ENCODE assay signal across 14 mouse cellular contexts in the genomic region with DNA sequence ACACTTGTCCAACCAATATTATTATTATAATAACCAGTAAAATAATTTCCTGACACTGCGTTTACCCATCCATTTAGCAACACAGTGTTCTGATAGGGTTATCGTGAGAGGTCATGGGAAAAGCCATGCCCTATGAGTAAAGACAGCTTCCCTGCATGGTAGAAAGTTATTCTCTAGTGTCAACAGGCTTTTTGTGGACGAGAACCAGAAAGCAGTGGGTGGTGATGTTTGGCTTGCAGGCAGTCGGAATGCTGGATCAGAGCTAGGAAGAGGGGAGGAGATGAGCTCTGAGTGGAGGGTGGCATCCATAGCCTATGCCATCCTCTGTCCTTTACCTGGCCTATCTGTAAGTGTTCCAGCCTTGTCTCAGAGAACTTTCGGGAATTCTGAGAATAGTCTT.
DNase-seq lines count a peak whose midpoint lies in the region; ATAC-seq and TF ChIP-seq lines count a peak whose summit lies in the region.
"Had no signal": no experiment of that assay in that cellular context is flagged by ENCODE, and none has a peak within 500 bp of the region (broad histone marks: within the 10 kb centered on the region; RNA-seq: fewer than 3 reads in every experiment).

No protein-coding gene starts in this region.

- H3K4me1 ChIP-seq in hindbrain, embryonic 13.5 days (replicated peaks): peaks cover 14% of the 10 kb centered on the region
- H3K4me1 ChIP-seq in hindbrain, embryonic 10.5 days (replicated peaks): peaks cover 15% of the 10 kb centered on the region
- H3K4me1 ChIP-seq in lung, embryonic 15.5 days: peaks cover 26% of the 10 kb centered on the region

- WGBS in hindbrain, embryonic 13.5 days: 75% methylated on average over 5 of the region's 5 CpGs
- 67% methylated on average over 5 of the region's 5 CpGs for WGBS in hindbrain, embryonic 10.5 days
- 53% methylated on average over 5 of the region's 5 CpGs for WGBS in lung, embryonic 15.5 days

- ATAC-seq in hindbrain, embryonic 13.5 days (ENCODE audit: low FRiP score): no peak
- ATAC-seq in lung, embryonic 15.5 days (ENCODE audit: borderline replicate concordance, extremely low read depth, low FRiP score, low TSS enrichment): no peak
- ATAC-seq in megakaryocyte, adult 5-6 weeks (ENCODE audit: poor library complexity, severe bottlenecking): no peak
- ATAC-seq: forebrain, embryonic 14.5 days had no signal

- H3K27ac ChIP-seq in gastrocnemius, adult 2 months: peak overlapping the region; percentile 43; the same call in 1 of the 2 replicates
- 0 out of 2 replicates have a peak overlapping the region, but pooled peaks have one; percentile 35 for H3K27ac ChIP-seq in hindbrain, embryonic 13.5 days
- no peak overlapping the region for H3K27ac ChIP-seq in hindbrain, embryonic 10.5 days
- peak overlapping the region; percentile 62; the same call in 1 of the 2 replicates for H3K27ac ChIP-seq in lung, embryonic 15.5 days
- H3K27ac ChIP-seq: liver, embryonic 14.5 days; neural tube, embryonic 12.5 days had no signal

- DNase-seq in gastrocnemius, adult 2 months: no peak
- no peak for DNase-seq in gastrocnemius, postnatal 10 days
- no peak for DNase-seq in hindbrain, embryonic 10.5 days (ENCODE audit: low spot score)
- no peak for DNase-seq in lung, postnatal 14 days
- peak; percentile 58 for DNase-seq in yolk sac, embryonic 10.5 days (ENCODE audit: low spot score)
- DNase-seq: cerebellum, adult 9-10 months; left cerebral cortex, postnatal 4 days had no signal

- TF ChIP-seq CTCF in gastrocnemius, adult 2 months (IDR thresholded peaks at IDR 0.05): no peak

- H3K27me3 ChIP-seq in hindbrain, embryonic 13.5 days: no peaks in the 10 kb centered on the region
- H3K27me3 ChIP-seq in hindbrain, embryonic 10.5 days (ENCODE audit: insufficient read depth, poor library complexity, severe bottlenecking): no peaks in the 10 kb centered on the region
- no peaks in the 10 kb centered on the region for H3K27me3 ChIP-seq in lung, embryonic 15.5 days
- H3K27me3 ChIP-seq: CH12.LX; neural tube, embryonic 12.5 days had no signal

- intact Hi-C loops in gastrocnemius, adult 2 months (cut with DNase I): no loop called here

- no peak overlapping the region for H3K4me3 ChIP-seq in gastrocnemius, adult 2 months
- H3K4me3 ChIP-seq in hindbrain, embryonic 13.5 days: no peak overlapping the region
- H3K4me3 ChIP-seq in hindbrain, embryonic 10.5 days: no peak overlapping the region
- H3K4me3 ChIP-seq in lung, embryonic 15.5 days: no peak overlapping the region
- H3K4me3 ChIP-seq: neural tube, embryonic 12.5 days had no signal

- no peaks in the 10 kb centered on the region for H3K36me3 ChIP-seq in hindbrain, embryonic 13.5 days
- no peaks in the 10 kb centered on the region for H3K36me3 ChIP-seq in hindbrain, embryonic 10.5 days
- H3K36me3 ChIP-seq in lung, embryonic 15.5 days: no peaks in the 10 kb centered on the region
- H3K36me3 ChIP-seq: neural tube, embryonic 12.5 days had no signal

- H3K9me3 ChIP-seq in hindbrain, embryonic 13.5 days: no peaks in the 10 kb centered on the region
- H3K9me3 ChIP-seq in hindbrain, embryonic 10.5 days: no peaks in the 10 kb centered on the region
- no peaks in the 10 kb centered on the region for H3K9me3 ChIP-seq in lung, embryonic 15.5 days
- H3K9me3 ChIP-seq: neural tube, embryonic 12.5 days had no signal

- H3K4me2 ChIP-seq in hindbrain, embryonic 13.5 days: no peak overlapping the region
- no peak overlapping the region for H3K4me2 ChIP-seq in lung, embryonic 15.5 days
- H3K4me2 ChIP-seq: neural tube, embryonic 12.5 days had no signal

- H3K9ac ChIP-seq in hindbrain, embryonic 13.5 days: no peak overlapping the region
- H3K9ac ChIP-seq in lung, embryonic 15.5 days: no peak overlapping the region
- H3K9ac ChIP-seq: liver, embryonic 14.5 days; neural tube, embryonic 12.5 days had no signal
